Mouse (Mus musculus) liver, postnatal 0 days (tissue): Measurements from ENCODE around the gene Cxcl1. TPM values are rescaled to one million over a fixed set of nuclear protein-coding genes. Genes with fewer than 3 reads are reported as not detected.
"Not testable (repeated sequence)": the region's sequence is repeated elsewhere in the genome, so short reads cannot be mapped to it uniquely, and the experiment has no call there.

ENCODE experiments used
- ATAC-seq: fragments of 200-750 bp; cut with Nextera tagmentation; 2 replicates; pipeline ENCODE4 v1.8.0; 2017; ENCODE audit warnings: mild to moderate bottlenecking, moderate library complexity
- DNase-seq: peaks from one replicate; pipeline ENCODE4 v3.0.0-alpha.2; 2016
- H3K27ac ChIP-seq: fragments of 300-500 bp; sonication (generic); 2 replicates; pipeline ENCODE4 v1.5.1; 2014; ENCODE audit warnings: antibody characterized with exemption, moderate library complexity, mild to moderate bottlenecking, low read depth
- H3K27me3 ChIP-seq: fragments of 300-500 bp; sonication (generic); 2 replicates; pipeline ENCODE4 v1.6.1; 2014; ENCODE audit warnings: low read length, control low read depth, mixed read lengths; ENCODE audit not compliant: insufficient read depth
- H3K36me3 ChIP-seq: fragments of 300-500 bp; sonication (generic); replicated peaks from 2 replicates; pipeline ENCODE4 v1.6.1; 2014; ENCODE audit warnings: mild to moderate bottlenecking, control low read depth, low read length, moderate library complexity, mixed read lengths; ENCODE audit not compliant: insufficient read depth
- H3K4me1 ChIP-seq: fragments of 300-500 bp; sonication (generic); 2 replicates; pipeline ENCODE4 v1.6.1; 2014; ENCODE audit warnings: antibody characterized with exemption, mild to moderate bottlenecking, control low read depth; ENCODE audit not compliant: insufficient read depth
- H3K4me2 ChIP-seq: fragments of 300-500 bp; sonication (generic); 2 replicates; pipeline ENCODE4 v1.6.1; 2014; ENCODE audit warnings: low read depth, mild to moderate bottlenecking, low read length, moderate library complexity, mixed read lengths
- H3K4me3 ChIP-seq: fragments of 300-500 bp; sonication (generic); 2 replicates; pipeline ENCODE4 v1.5.1; 2014; ENCODE audit warnings: low read depth, low read length
- H3K9ac ChIP-seq: fragments of 300-500 bp; sonication (generic); replicated peaks from 2 replicates; pipeline ENCODE4 v1.6.1; 2014; ENCODE audit warnings: mild to moderate bottlenecking, moderate library complexity
- H3K9me3 ChIP-seq: fragments of 300-500 bp; sonication (generic); 2 replicates; pipeline ENCODE4 v1.6.1; 2016; ENCODE audit warnings: mild to moderate bottlenecking, control low read depth, low read length, mixed read lengths
- CTCF ChIP-seq: sonication (generic); IDR thresholded peaks from 2 replicates; pipeline ENCODE4 v1.5.1; 2016; ENCODE audit warnings: antibody characterized with exemption, low read depth
- EP300 ChIP-seq: IDR thresholded peaks from 2 replicates; pipeline ENCODE4 v1.6.1; 2016; ENCODE audit warnings: antibody characterized with exemption, low read depth, mild to moderate bottlenecking
- WGBS: fragments of 180-500 bp; shearing (Covaris S2); extraction: QIAGEN DNeasy Blood & Tissue Kit; methylation state at CpG from one replicate; pipeline ENCODE4 v1.1.7; 2014; ENCODE audit not compliant: insufficient replicate concordance; 5-methylcytosine and 5-hydroxymethylcytosine counted together
- polyA plus RNA-seq: library from polyadenylated mRNA; unstranded; fragments of >200 nt; fragmentation: Nextera tagmentation; extraction: Ambion mirVana; gene quantifications from 2 replicates; pipeline ENCODE4 v1.2.1, GENCODE M21; 2015

Gene Cxcl1
- 2.1 and 2.2 TPM in 2 replicates for polyA plus RNA-seq

- Histone ChIP-seq H3K4me3 (peak within 1 kb of the TSS; percentile 40), H3K9ac (peak within 1 kb of the TSS; percentile 39), H3K9me3 (no peaks in the 10 kb centered on the region), H3K4me2 (peak within 1 kb of the TSS; percentile 65), H3K27ac (peak within 1 kb of the TSS; percentile 82), H3K36me3 (no peaks in the 10 kb centered on the region), H3K4me1 (no peaks in the 10 kb centered on the region), H3K27me3 (no peaks in the 10 kb centered on the region)
- WGBS, result 9% methylated on average over 30 of the region's 30 CpGs
- TF ChIP-seq EP300 (peak; percentile 24; the same call in 1 of the 2 replicates), CTCF (no peak; the same call in 1 of the 2 replicates)
- ATAC-seq, result peak; percentile 91
- DNase-seq, result peak; percentile 72
These were observed at the start of gene Cxcl1 for GRCm38 (mm10) chr5:90890519-90891463. Cxcl1 (plus strand) TSS chr5:90891241.

GRCm38 (mm10) chr5:90843891-90844290 lies 47.1 kb upstream of the Cxcl1 start:
- Histone ChIP-seq H3K27ac (no peak overlapping the region), H3K9ac (no peak overlapping the region), H3K27me3 (no peaks in the 10 kb centered on the region), H3K4me1 (no peaks in the 10 kb centered on the region), H3K4me3 (no peak overlapping the region), H3K4me2 (no peak overlapping the region), H3K9me3 (no peaks in the 10 kb centered on the region), H3K36me3 (no peaks in the 10 kb centered on the region)
- no peak for ATAC-seq
- DNase-seq, result no peak
- WGBS, result 82% methylated on average over 3 of the region's 3 CpGs
- TF ChIP-seq CTCF (no peak), EP300 (no peak)

- H3K4me3 ChIP-seq, H3K9me3 ChIP-seq, H3K27ac ChIP-seq, DNase-seq, H3K4me2 ChIP-seq, H3K27me3 ChIP-seq, H3K9ac ChIP-seq, H3K36me3 ChIP-seq, H3K4me1 ChIP-seq, ATAC-seq: not testable (repeated sequence)
- 70% methylated on average over 7 of the region's 7 CpGs for WGBS
These were observed 40.9 kb upstream of the Cxcl1 start for GRCm38 (mm10) chr5:90850096-90850495.

- not testable (repeated sequence) for H3K9ac ChIP-seq, ATAC-seq
These were observed 39.6 kb upstream of the Cxcl1 start for GRCm38 (mm10) chr5:90851391-90851790.

GRCm38 (mm10) chr5:90853206-90853605 lies 37.8 kb upstream of the Cxcl1 start:
- WGBS, result 61% methylated on average over 4 of the region's 4 CpGs
- H3K9me3 ChIP-seq, result no peaks in the 10 kb centered on the region
- no peak overlapping the region for H3K4me3 ChIP-seq
- H3K9ac ChIP-seq, result no peak overlapping the region
- DNase-seq (no peak), ATAC-seq (no peak)
- H3K4me1 ChIP-seq, result no peaks in the 10 kb centered on the region
- no peak overlapping the region for H3K4me2 ChIP-seq
- no peaks in the 10 kb centered on the region for H3K27me3 ChIP-seq
- TF ChIP-seq CTCF, result no peak
- TF ChIP-seq EP300, result no peak
- no peaks in the 10 kb centered on the region for H3K36me3 ChIP-seq
- H3K27ac ChIP-seq, result no peak overlapping the region

More at GRCm38 (mm10) chr5:90851391-90851790, 39.6 kb upstream of the Cxcl1 start:
- 87% methylated on average over 11 of the region's 11 CpGs for WGBS
- H3K27ac ChIP-seq, H3K36me3 ChIP-seq, H3K9me3 ChIP-seq, H3K27me3 ChIP-seq, H3K4me2 ChIP-seq, H3K4me3 ChIP-seq, H3K4me1 ChIP-seq, DNase-seq: not testable (repeated sequence)

GRCm38 (mm10) chr5:90855308-90856230 lies 35.5 kb upstream of the Cxcl1 start:
- no peaks in the 10 kb centered on the region for H3K36me3 ChIP-seq
- no peaks in the 10 kb centered on the region for H3K4me1 ChIP-seq
- H3K4me3 ChIP-seq, result no peak overlapping the region
- H3K27me3 ChIP-seq, result no peaks in the 10 kb centered on the region
- no peak overlapping the region for H3K27ac ChIP-seq
- ATAC-seq (no peak), DNase-seq (no peak)
- H3K9me3 ChIP-seq, result no peaks in the 10 kb centered on the region
- no peak overlapping the region for H3K9ac ChIP-seq
- H3K4me2 ChIP-seq, result no peak overlapping the region
- TF ChIP-seq CTCF, result no peak
- no peak for TF ChIP-seq EP300
- WGBS, result 78% methylated on average over 7 of the region's 7 CpGs
